Comparison of ENCODE assay signal across 10 mouse cellular contexts in genomic region chr2:26661768-26662508, GRCm38 (mm10). TPM values are rescaled to one million over a fixed set of nuclear protein-coding genes. Genes with fewer than 3 reads are reported as not detected.
DNase-seq lines count a peak whose midpoint lies in the region; ATAC-seq and TF ChIP-seq lines count a peak whose summit lies in the region.
"Had no signal": no experiment of that assay in that cellular context is flagged by ENCODE, and none has a peak within 500 bp of the region (broad histone marks: within the 10 kb centered on the region; RNA-seq: fewer than 3 reads in every experiment).

No protein-coding gene starts in this region.

- no peak overlapping the region for H3K27ac ChIP-seq in heart, embryonic 10.5 days
- H3K27ac ChIP-seq in ES-E14 (ENCODE audit: insufficient read depth, low read depth, low read length, poor library complexity, severe bottlenecking) = no peak overlapping the region
- no peak overlapping the region for H3K27ac ChIP-seq in hindbrain, embryonic 14.5 days
- H3K27ac ChIP-seq in midbrain, embryonic 13.5 days = no peak overlapping the region

- peak overlapping the region; percentile 64 for H3K4me2 ChIP-seq in hindbrain, embryonic 14.5 days (replicated peaks)
- peak overlapping the region; percentile 58 for H3K4me2 ChIP-seq in midbrain, embryonic 13.5 days (replicated peaks)

- no peak overlapping the region for H3K9ac ChIP-seq in ES-E14 (ENCODE audit: insufficient read depth, low read depth, low read length, poor library complexity, severe bottlenecking)
- peak overlapping the region; percentile 50 for H3K9ac ChIP-seq in hindbrain, embryonic 14.5 days
- peak overlapping the region; percentile 49 for H3K9ac ChIP-seq in midbrain, embryonic 13.5 days (replicated peaks)

- H3K4me1 ChIP-seq in heart, embryonic 10.5 days = peaks cover 21% of the 10 kb centered on the region
- H3K4me1 ChIP-seq in ES-E14 (ENCODE audit: control insufficient read depth in 2 of 2, insufficient read depth in 2 of 2, low read length in 2 of 2, poor library complexity in 1 of 2) = peaks cover 0 to 4% of the 10 kb centered on the region in 2 experiments; a peak in 1 of 4 replicates
- no peaks in the 10 kb centered on the region for H3K4me1 ChIP-seq in hindbrain, embryonic 14.5 days (replicated peaks; ENCODE audit: control insufficient read depth, insufficient read depth, low read length)
- H3K4me1 ChIP-seq in midbrain, embryonic 13.5 days (replicated peaks) = 0 out of 2 replicates have a peak, but pooled peaks cover 7% of the 10 kb centered on the region

- in situ Hi-C loops in ES-E14 (cut with MboI; ENCODE audit: low sequenced_read_pairs in 2 of 2, unreplicated experiment in 2 of 2) = no loop called here

- H3K9me3 ChIP-seq in heart, embryonic 10.5 days = no peaks in the 10 kb centered on the region
- no peaks in the 10 kb centered on the region for H3K9me3 ChIP-seq in ES-E14 (ENCODE audit: control insufficient read depth, insufficient read depth, low read depth, low read length)
- no peaks in the 10 kb centered on the region for H3K9me3 ChIP-seq in hindbrain, embryonic 14.5 days (ENCODE audit: control insufficient read depth, low read length)
- no peaks in the 10 kb centered on the region for H3K9me3 ChIP-seq in midbrain, embryonic 13.5 days

- ATAC-seq in hindbrain, embryonic 14.5 days (ENCODE audit: low FRiP score) = 0 out of 2 replicates have a peak, but pooled peaks have one; percentile 34
- ATAC-seq in midbrain, embryonic 13.5 days = peak; percentile 34; the same call in 1 of the 2 replicates
- no peak for ATAC-seq in activated CD4-positive, CD25-positive, alpha-beta regulatory T cell, adult 4 months

- H3K4me3 ChIP-seq in heart, embryonic 10.5 days = peak overlapping the region; percentile 55
- peak overlapping the region; percentile 33 to 49; a peak in 3 of 4 replicates for H3K4me3 ChIP-seq in ES-E14 (ENCODE audit: insufficient read depth in 1 of 2, low read depth in 1 of 2, low read length in 2 of 2, poor library complexity in 1 of 2, severe bottlenecking in 1 of 2)
- peak overlapping the region; percentile 33 for H3K4me3 ChIP-seq in hindbrain, embryonic 14.5 days (replicated peaks; ENCODE audit: low read length)
- peak overlapping the region; percentile 37 for H3K4me3 ChIP-seq in midbrain, embryonic 13.5 days (replicated peaks)

- WGBS in heart, embryonic 10.5 days = 41% methylated on average over 29 of the region's 29 CpGs
- WGBS in hindbrain, embryonic 14.5 days = 50% methylated on average over 29 of the region's 29 CpGs
- WGBS in midbrain, embryonic 13.5 days = 49% methylated on average over 29 of the region's 29 CpGs

- intact Hi-C loops in heart, postnatal 36 days (cut with DNase I) = no loop called here

- H3K36me3 ChIP-seq in heart, embryonic 10.5 days = no peaks in the 10 kb centered on the region
- H3K36me3 ChIP-seq in ES-E14 (ENCODE audit: control insufficient read depth, insufficient read depth, low read length, poor library complexity, severe bottlenecking) = no peaks in the 10 kb centered on the region
- H3K36me3 ChIP-seq in hindbrain, embryonic 14.5 days (replicated peaks; ENCODE audit: control insufficient read depth, insufficient read depth) = no peaks in the 10 kb centered on the region
- no peaks in the 10 kb centered on the region for H3K36me3 ChIP-seq in midbrain, embryonic 13.5 days

- peak; percentile 66 for DNase-seq in heart, embryonic 10.5 days (ENCODE audit: low spot score)
- no peak for DNase-seq in heart, postnatal 36 days
- DNase-seq in ES-E14 (ENCODE audit: low read depth, low spot score) = no peak
- no peak for DNase-seq in hindbrain, embryonic 14.5 days (ENCODE audit: low spot score)
- no peak for DNase-seq in urinary bladder, postnatal 10 days (ENCODE audit: low spot score)
- DNase-seq in natural killer cell, adult 2 months (ENCODE audit: low spot score in 2 of 2) = no peak
- DNase-seq: adrenal gland, postnatal 10 days had no signal

- H3K27me3 ChIP-seq in heart, embryonic 10.5 days (ENCODE audit: insufficient read depth, poor library complexity, severe bottlenecking) = peaks cover 8% of the 10 kb centered on the region; the same call in 1 of the 2 replicates
- no peaks in the 10 kb centered on the region for H3K27me3 ChIP-seq in hindbrain, embryonic 14.5 days (ENCODE audit: control insufficient read depth, insufficient read depth, low read length)
- H3K27me3 ChIP-seq in midbrain, embryonic 13.5 days = peaks cover 2% of the 10 kb centered on the region; the same call in 1 of the 2 replicates

TF ChIP-seq in ES-E14, 5 proteins besides CTCF, POLR2A, EP300 and RAD21:
- no peak for TF ChIP-seq HCFC1 (IDR thresholded peaks at IDR 0.05; ENCODE audit: borderline replicate concordance, insufficient read depth, low read length)
- no peak for TF ChIP-seq MAFK (IDR thresholded peaks at IDR 0.05; ENCODE audit: insufficient read depth, low read depth, low read length)
- TF ChIP-seq ZC3H11A (IDR thresholded peaks at IDR 0.05; ENCODE audit: borderline replicate concordance, low read depth, low read length) = no peak
- no peak for TF ChIP-seq ZNF384 (IDR thresholded peaks at IDR 0.05; ENCODE audit: low read depth, low read length)
- no peak for TF ChIP-seq CHD2 (IDR thresholded peaks at IDR 0.05; ENCODE audit: low read depth, low read length)

RNA-seq across cellular contexts. Expression of gene Lcn4, which starts 9.1 kb away (rescaled TPM):
- polyA plus RNA-seq in heart, embryonic 10.5 days (2016; fragmentation: Nextera tagmentation; extraction: Ambion mirVana) = not detected in 2 replicates
- total RNA-seq in heart, postnatal 36 days (2021) = not detected
- not detected in 2 replicates for total RNA-seq in ES-E14 (2012; rRNA removed)
- polyA plus RNA-seq in hindbrain, embryonic 14.5 days (2014; fragmentation: Nextera tagmentation; extraction: Ambion mirVana) = not detected in 2 replicates
- not detected in 2 replicates for polyA plus RNA-seq in midbrain, embryonic 13.5 days (2015; fragmentation: Nextera tagmentation; extraction: Ambion mirVana)
- polyA plus RNA-seq in activated CD4-positive, CD25-positive, alpha-beta regulatory T cell, adult 4 months (2017; shearing (Covaris generic)) = under 1 TPM; 0.89 to 0.96 TPM
- total RNA-seq: adrenal gland, postnatal 10 days; liver, adult 2 months had no signal
- polyA plus RNA-seq: liver, adult 2 months had no signal

RNA-seq across cellular contexts. Expression of gene Fam69b, which starts 33.7 kb away (rescaled TPM):
- polyA plus RNA-seq in heart, embryonic 10.5 days (2016; fragmentation: Nextera tagmentation; extraction: Ambion mirVana) = 15.7 and 18.2 TPM in 2 replicates
- 10 to 100 TPM; 26.4 to 28.3 TPM for total RNA-seq in heart, postnatal 36 days (2021)
- 24.6 and 46.6 TPM in 2 replicates for total RNA-seq in ES-E14 (2012; rRNA removed)
- polyA plus RNA-seq in hindbrain, embryonic 14.5 days (2014; fragmentation: Nextera tagmentation; extraction: Ambion mirVana) = 128 and 136 TPM in 2 replicates
- polyA plus RNA-seq in midbrain, embryonic 13.5 days (2015; fragmentation: Nextera tagmentation; extraction: Ambion mirVana) = 112 and 118 TPM in 2 replicates
- polyA plus RNA-seq in activated CD4-positive, CD25-positive, alpha-beta regulatory T cell, adult 4 months (2017; shearing (Covaris generic)) = 1 to 10 TPM in 1 of 2 experiments, under 1 TPM in 1; 0.90 to 2.1 TPM

RNA-seq across cellular contexts. Expression of gene Agpat2, which starts 57.7 kb away (rescaled TPM):
- 20.4 and 28.9 TPM in 2 replicates for polyA plus RNA-seq in heart, embryonic 10.5 days (2016; fragmentation: Nextera tagmentation; extraction: Ambion mirVana)
- total RNA-seq in heart, postnatal 36 days (2021) = 10 to 100 TPM; 69.1 to 71.6 TPM
- 60.4 and 88.2 TPM in 2 replicates for total RNA-seq in ES-E14 (2012; rRNA removed)
- polyA plus RNA-seq in hindbrain, embryonic 14.5 days (2014; fragmentation: Nextera tagmentation; extraction: Ambion mirVana) = 5.6 and 6.6 TPM in 2 replicates
- polyA plus RNA-seq in midbrain, embryonic 13.5 days (2015; fragmentation: Nextera tagmentation; extraction: Ambion mirVana) = 4.0 and 5.3 TPM in 2 replicates
- polyA plus RNA-seq in activated CD4-positive, CD25-positive, alpha-beta regulatory T cell, adult 4 months (2017; shearing (Covaris generic)) = 10 to 100 TPM in 1 of 2 experiments, 1 to 10 TPM in 1; 8.2 to 11.0 TPM
